In the genomic region with DNA sequence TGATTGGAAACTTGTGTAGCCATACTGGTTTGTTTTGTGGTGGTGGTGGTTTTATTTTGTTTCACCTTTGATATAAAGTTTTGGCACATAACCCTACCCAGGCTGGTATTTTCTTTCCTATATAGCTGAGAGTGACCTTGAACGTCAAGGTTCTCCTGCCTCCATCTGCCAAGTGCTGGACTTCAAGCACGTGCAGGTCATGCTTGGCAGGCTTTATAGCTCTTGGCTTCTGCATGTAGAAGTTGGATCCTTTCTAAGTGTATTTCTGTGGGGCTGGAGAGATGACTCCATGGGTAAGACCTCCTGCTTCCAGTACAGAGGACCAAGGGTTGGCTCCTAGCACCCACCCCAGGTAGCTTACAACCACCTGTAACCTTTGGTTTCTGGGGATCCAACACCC, we compare ENCODE assay signal across 18 mouse cellular contexts. TPM values are rescaled to one million over a fixed set of nuclear protein-coding genes. Genes with fewer than 3 reads are reported as not detected.
DNase-seq lines count a peak whose midpoint lies in the region; ATAC-seq lines count a peak whose summit lies in the region.
"Had no signal": no experiment of that assay in that cellular context is flagged by ENCODE, and none has a peak within 500 bp of the region (broad histone marks: within the 10 kb centered on the region; RNA-seq: fewer than 3 reads in every experiment).

No protein-coding gene starts in this region.

- H3K4me1 ChIP-seq in kidney, embryonic 14.5 days (ENCODE audit: control insufficient read depth, insufficient read depth, low read length): no peaks in the 10 kb centered on the region
- H3K4me1 ChIP-seq in hindbrain, embryonic 12.5 days: no peaks in the 10 kb centered on the region
- H3K4me1 ChIP-seq in forebrain, embryonic 13.5 days: no peaks in the 10 kb centered on the region
- H3K4me1 ChIP-seq: embryonic facial prominence, embryonic 12.5 days; heart, embryonic 13.5 days; hindbrain, embryonic 15.5 days had no signal

- no peak overlapping the region for H3K9ac ChIP-seq in kidney, embryonic 14.5 days (ENCODE audit: low read depth, low read length)
- H3K9ac ChIP-seq in hindbrain, embryonic 12.5 days: no peak overlapping the region
- no peak overlapping the region for H3K9ac ChIP-seq in forebrain, embryonic 13.5 days
- H3K9ac ChIP-seq: embryonic facial prominence, embryonic 12.5 days; heart, embryonic 13.5 days; hindbrain, embryonic 15.5 days had no signal

- intact Hi-C loops in heart, postnatal 10 days (cut with DNase I): no loop called here

- H3K4me3 ChIP-seq in kidney, embryonic 14.5 days (ENCODE audit: low read length): no peak overlapping the region
- H3K4me3 ChIP-seq in hindbrain, embryonic 12.5 days: no peak overlapping the region
- no peak overlapping the region for H3K4me3 ChIP-seq in forebrain, embryonic 13.5 days
- H3K4me3 ChIP-seq: embryonic facial prominence, embryonic 12.5 days; heart, embryonic 13.5 days; hindbrain, embryonic 15.5 days had no signal

- peak; percentile 61 for DNase-seq in kidney, adult 11 months
- peak; percentile 30 to 40 for DNase-seq in heart, postnatal 10 days
- peak; percentile 59 for DNase-seq in kidney, adult 9 months
- peak; percentile 53 to 60 for DNase-seq in kidney, postnatal 36 days
- DNase-seq: adrenal gland, adult 2 months; cerebellum, postnatal 25 days; gastrocnemius, postnatal 25 days; layer of hippocampus, postnatal 36 days; right cerebral cortex, postnatal 14 days; thymus, postnatal 25 days had no signal

- no peak overlapping the region for H3K27ac ChIP-seq in kidney, embryonic 14.5 days (ENCODE audit: low read depth, low read length)
- no peak overlapping the region for H3K27ac ChIP-seq in hindbrain, embryonic 12.5 days
- H3K27ac ChIP-seq in forebrain, embryonic 13.5 days: no peak overlapping the region
- H3K27ac ChIP-seq: embryonic facial prominence, embryonic 12.5 days; heart, embryonic 13.5 days; hindbrain, embryonic 15.5 days; macrophage had no signal

- WGBS in kidney, embryonic 14.5 days: 66% methylated on average over 2 of the region's 2 CpGs
- WGBS in hindbrain, embryonic 12.5 days: 96% methylated on average over 2 of the region's 2 CpGs
- 92% methylated on average over 2 of the region's 2 CpGs for WGBS in forebrain, embryonic 13.5 days

- H3K36me3 ChIP-seq in kidney, embryonic 14.5 days (ENCODE audit: control insufficient read depth, insufficient read depth, low read length): peaks cover 31% of the 10 kb centered on the region; the same call in 1 of the 2 replicates
- H3K36me3 ChIP-seq in hindbrain, embryonic 12.5 days: peaks cover 38% of the 10 kb centered on the region
- peaks cover 46% of the 10 kb centered on the region for H3K36me3 ChIP-seq in forebrain, embryonic 13.5 days (ENCODE audit: poor library complexity, severe bottlenecking)

- no peaks in the 10 kb centered on the region for H3K27me3 ChIP-seq in kidney, embryonic 14.5 days (ENCODE audit: control insufficient read depth, insufficient read depth, low read length)
- H3K27me3 ChIP-seq in hindbrain, embryonic 12.5 days: no peaks in the 10 kb centered on the region
- H3K27me3 ChIP-seq in forebrain, embryonic 13.5 days: no peaks in the 10 kb centered on the region
- H3K27me3 ChIP-seq: embryonic facial prominence, embryonic 12.5 days; heart, embryonic 13.5 days; hindbrain, embryonic 15.5 days had no signal

- no peak for ATAC-seq in kidney, embryonic 14.5 days (ENCODE audit: low FRiP score, low TSS enrichment)
- no peak for ATAC-seq in hindbrain, embryonic 12.5 days (ENCODE audit: low FRiP score)
- no peak for ATAC-seq in forebrain, embryonic 13.5 days

- no peak overlapping the region for H3K4me2 ChIP-seq in kidney, embryonic 14.5 days (replicated peaks; ENCODE audit: low read depth, low read length)
- H3K4me2 ChIP-seq in hindbrain, embryonic 12.5 days (replicated peaks): no peak overlapping the region
- H3K4me2 ChIP-seq in forebrain, embryonic 13.5 days: no peak overlapping the region
- H3K4me2 ChIP-seq: embryonic facial prominence, embryonic 12.5 days; heart, embryonic 13.5 days; hindbrain, embryonic 15.5 days; midbrain, embryonic 11.5 days had no signal

- H3K9me3 ChIP-seq in kidney, embryonic 14.5 days (ENCODE audit: control insufficient read depth, low read length): no peaks in the 10 kb centered on the region
- no peaks in the 10 kb centered on the region for H3K9me3 ChIP-seq in hindbrain, embryonic 12.5 days (replicated peaks)
- no peaks in the 10 kb centered on the region for H3K9me3 ChIP-seq in forebrain, embryonic 13.5 days (replicated peaks)
- H3K9me3 ChIP-seq: embryonic facial prominence, embryonic 12.5 days; heart, embryonic 13.5 days; hindbrain, embryonic 15.5 days had no signal

RNA-seq across cellular contexts. Expression of gene Abcc1, which starts 47.8 kb away (rescaled TPM):
- 9.1 and 13.6 TPM in 2 replicates for polyA plus RNA-seq in kidney, embryonic 14.5 days (2014; fragmentation: Nextera tagmentation; extraction: Ambion mirVana)
- total RNA-seq in heart, postnatal 10 days (2021): 10 to 100 TPM; 22.5 to 30.4 TPM
- 9.6 and 10.9 TPM in 2 replicates for polyA plus RNA-seq in hindbrain, embryonic 12.5 days (2016; fragmentation: Nextera tagmentation; extraction: Ambion mirVana)
- 8.3 and 8.6 TPM in 2 replicates for polyA plus RNA-seq in forebrain, embryonic 13.5 days (2015; fragmentation: Nextera tagmentation; extraction: Ambion mirVana)
